Mouse (Mus musculus) forebrain, embryonic 16.5 days (tissue): ENCODE results near the gene Snd1. TPM values are rescaled to one million over a fixed set of nuclear protein-coding genes. Genes with fewer than 3 reads are reported as not detected.

Experiments used
- ATAC-seq: fragments of 200-750 bp; cut with Nextera tagmentation; 2 replicates; pipeline ENCODE4 v1.8.0; 2017; ENCODE audit warnings: mild to moderate bottlenecking, moderate library complexity
- H3K27ac ChIP-seq: fragments of 300-500 bp; sonication (generic); 2 replicates; pipeline ENCODE4 v1.5.1; 2014; ENCODE audit warnings: low read length, control low read depth
- H3K27me3 ChIP-seq: fragments of 300-500 bp; sonication (generic); replicated peaks from 2 replicates; pipeline ENCODE4 v1.6.1; 2014; ENCODE audit warnings: low read length; ENCODE audit not compliant: control insufficient read depth, insufficient read depth
- H3K36me3 ChIP-seq: fragments of 300-500 bp; sonication (generic); 2 replicates; pipeline ENCODE4 v1.6.1; 2014; ENCODE audit not compliant: control insufficient read depth, insufficient read depth
- H3K4me1 ChIP-seq: fragments of 300-500 bp; sonication (generic); replicated peaks from 2 replicates; pipeline ENCODE4 v1.6.1; 2014; ENCODE audit warnings: low read length; ENCODE audit not compliant: control insufficient read depth, insufficient read depth
- H3K4me2 ChIP-seq: fragments of 300-500 bp; sonication (generic); 2 replicates; pipeline ENCODE4 v1.6.1; 2014; ENCODE audit warnings: mild to moderate bottlenecking, low read length, control low read depth
- H3K4me3 ChIP-seq: fragments of 300-500 bp; sonication (generic); replicated peaks from 2 replicates; pipeline ENCODE4 v1.5.1; 2014; ENCODE audit warnings: mild to moderate bottlenecking, low read length, control low read depth
- H3K9ac ChIP-seq: fragments of 300-500 bp; sonication (generic); replicated peaks from 2 replicates; pipeline ENCODE4 v1.6.1; 2014; ENCODE audit warnings: low read depth, low read length, control low read depth
- H3K9me3 ChIP-seq: fragments of 300-500 bp; sonication (generic); 2 replicates; pipeline ENCODE4 v1.6.1; 2016; ENCODE audit warnings: low read length; ENCODE audit not compliant: control insufficient read depth
- WGBS: fragments of 180-500 bp; shearing (Covaris S2); extraction: QIAGEN DNeasy Blood & Tissue Kit; methylation state at CpG from one replicate; pipeline ENCODE4 v1.1.7; 2014; 5-methylcytosine and 5-hydroxymethylcytosine counted together
- polyA plus RNA-seq: library from polyadenylated mRNA; unstranded; fragments of >200 nt; fragmentation: Nextera tagmentation; extraction: Ambion mirVana; gene quantifications from 2 replicates; pipeline ENCODE4 v1.2.1, GENCODE M21; 2015

Snd1 gene
- polyA plus RNA-seq, 1 experiment from 2014 or later = 81.0 TPM

GRCm38 (mm10) chr6:28629866-28630265 is 154.9 kb downstream of the Snd1 start:
- H3K27me3 ChIP-seq = no peaks in the 10 kb centered on the region
- no peaks in the 10 kb centered on the region for H3K36me3 ChIP-seq
- H3K4me2 ChIP-seq = no peak overlapping the region
- H3K9ac ChIP-seq = no peak overlapping the region
- ATAC-seq = peak; percentile 50; the same call in 1 of the 2 replicates
- H3K4me3 ChIP-seq = no peak overlapping the region
- no peaks in the 10 kb centered on the region for H3K9me3 ChIP-seq
- no peak overlapping the region for H3K27ac ChIP-seq
- peaks cover 20% of the 10 kb centered on the region for H3K4me1 ChIP-seq
- 9% methylated on average over 2 of the region's 2 CpGs for WGBS

GRCm38 (mm10) chr6:28630926-28631325 is 156.0 kb downstream of the Snd1 start:
- Histone ChIP-seq H3K27ac (no peak overlapping the region), H3K4me1 (peaks cover 20% of the 10 kb centered on the region), H3K4me3 (no peak overlapping the region), H3K36me3 (no peaks in the 10 kb centered on the region), H3K9me3 (no peaks in the 10 kb centered on the region), H3K9ac (no peak overlapping the region), H3K27me3 (no peaks in the 10 kb centered on the region), H3K4me2 (no peak overlapping the region)
- ATAC-seq = no peak
- 35% methylated on average over 2 of the region's 2 CpGs for WGBS

DNA sequence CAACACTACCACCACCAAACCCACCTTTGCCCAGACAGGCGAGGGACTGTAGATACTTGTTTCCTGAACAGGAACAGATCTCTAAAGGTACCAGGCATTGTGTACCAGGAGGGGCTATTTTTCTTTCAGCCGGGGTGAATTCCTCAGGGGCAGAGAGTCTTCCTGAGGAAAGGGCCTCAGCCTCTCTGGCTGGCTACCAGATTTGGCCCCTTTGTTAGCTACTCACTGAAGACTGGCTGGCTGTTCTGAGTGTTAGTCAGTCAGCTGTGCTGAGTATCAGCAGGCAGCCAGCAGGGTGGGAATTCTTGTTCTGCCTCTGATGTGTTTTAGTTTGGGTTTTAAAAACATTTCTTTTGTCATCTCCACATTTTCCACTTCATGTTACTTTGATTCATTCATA is 158.2 kb downstream of the Snd1 start:
- WGBS = 16% methylated on average over 2 of the region's 2 CpGs
- H3K4me1 ChIP-seq = peaks cover 24% of the 10 kb centered on the region
- H3K27me3 ChIP-seq = no peaks in the 10 kb centered on the region
- peak; percentile 62 for ATAC-seq
- no peak overlapping the region for H3K27ac ChIP-seq
- H3K4me3 ChIP-seq = no peak overlapping the region
- no peaks in the 10 kb centered on the region for H3K9me3 ChIP-seq
- H3K36me3 ChIP-seq = no peaks in the 10 kb centered on the region
- H3K4me2 ChIP-seq = no peak overlapping the region
- H3K9ac ChIP-seq = no peak overlapping the region

DNA sequence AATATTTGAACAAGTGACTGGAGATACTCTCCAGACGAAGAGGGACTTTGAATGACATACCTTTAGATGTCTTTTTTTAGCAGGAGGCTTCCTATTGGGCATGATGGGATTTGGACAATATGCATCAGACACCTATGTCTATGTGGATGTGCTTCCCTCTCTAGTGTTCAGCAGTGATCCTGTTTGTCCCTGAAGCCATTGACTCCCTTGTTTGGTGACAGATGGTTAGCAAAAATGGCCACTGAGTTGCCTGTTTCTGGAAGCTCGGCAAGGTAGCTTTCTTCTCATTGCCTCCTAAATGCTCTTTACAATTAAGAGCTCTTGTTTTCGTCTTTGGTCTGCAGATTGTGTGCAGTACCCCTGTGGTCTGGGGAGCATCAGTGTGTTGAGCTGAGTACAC is 158.7 kb downstream of the Snd1 start:
- Histone ChIP-seq H3K27me3 (no peaks in the 10 kb centered on the region), H3K9me3 (no peaks in the 10 kb centered on the region), H3K27ac (no peak overlapping the region), H3K9ac (no peak overlapping the region), H3K4me1 (peaks cover 20% of the 10 kb centered on the region), H3K4me2 (no peak overlapping the region), H3K36me3 (no peaks in the 10 kb centered on the region), H3K4me3 (no peak overlapping the region)
- 49% methylated on average over 3 of the region's 3 CpGs for WGBS
- no peak for ATAC-seq

GRCm38 (mm10) chr6:28635092-28635491 is 160.2 kb downstream of the Snd1 start:
- no peak overlapping the region for H3K4me2 ChIP-seq
- peaks cover 12% of the 10 kb centered on the region for H3K4me1 ChIP-seq
- H3K27ac ChIP-seq = no peak overlapping the region
- H3K9me3 ChIP-seq = no peaks in the 10 kb centered on the region
- WGBS = 52% methylated on average over 1 of the region's 1 CpGs
- H3K4me3 ChIP-seq = no peak overlapping the region
- no peak overlapping the region for H3K9ac ChIP-seq
- ATAC-seq = no peak
- H3K27me3 ChIP-seq = no peaks in the 10 kb centered on the region
- no peaks in the 10 kb centered on the region for H3K36me3 ChIP-seq

GRCm38 (mm10) chr6:28635531-28636348 is 160.8 kb downstream of the Snd1 start:
- Histone ChIP-seq H3K9ac (no peak overlapping the region), H3K27ac (no peak overlapping the region), H3K4me1 (peaks cover 10% of the 10 kb centered on the region), H3K36me3 (no peaks in the 10 kb centered on the region), H3K27me3 (no peaks in the 10 kb centered on the region), H3K9me3 (no peaks in the 10 kb centered on the region), H3K4me3 (no peak overlapping the region), H3K4me2 (no peak overlapping the region)
- WGBS = 85% methylated on average over 6 of the region's 6 CpGs
- no peak for ATAC-seq

GRCm38 (mm10) chr6:28640088-28640487 is 165.1 kb downstream of the Snd1 start:
- 82% methylated on average over 5 of the region's 5 CpGs for WGBS
- no peaks in the 10 kb centered on the region for H3K9me3 ChIP-seq
- ATAC-seq = no peak

DNA sequence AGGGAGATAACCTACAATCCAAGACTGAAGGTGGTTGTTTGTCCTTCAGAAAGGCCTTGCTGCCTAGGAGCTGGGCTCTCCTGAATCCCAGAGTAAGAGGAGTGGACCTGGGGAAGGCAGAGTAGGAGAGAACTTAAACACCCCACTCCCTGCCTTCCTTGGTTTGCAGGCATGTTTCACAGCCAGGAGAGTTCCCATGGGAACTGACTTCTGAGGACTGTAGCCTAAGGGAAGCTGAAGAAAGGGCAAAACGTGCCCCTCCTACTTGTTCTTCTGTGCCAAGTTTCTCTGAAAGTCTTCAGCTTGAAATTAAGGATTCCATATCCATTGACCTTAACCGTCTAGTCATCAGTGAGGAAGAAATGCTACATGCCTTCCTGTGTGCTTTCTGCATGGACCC is 168.0 kb downstream of the Snd1 start:
- WGBS = 62% methylated on average over 2 of the region's 2 CpGs
- no peaks in the 10 kb centered on the region for H3K9me3 ChIP-seq
- no peak overlapping the region for H3K4me3 ChIP-seq
- no peaks in the 10 kb centered on the region for H3K36me3 ChIP-seq
- H3K27ac ChIP-seq = no peak overlapping the region
- H3K27me3 ChIP-seq = no peaks in the 10 kb centered on the region
- no peak overlapping the region for H3K4me2 ChIP-seq
- ATAC-seq = no peak
- peaks cover 5% of the 10 kb centered on the region; the same call in 1 of the 2 replicates for H3K4me1 ChIP-seq
- H3K9ac ChIP-seq = no peak overlapping the region

More at GRCm38 (mm10) chr6:28640088-28640487, 165.1 kb downstream of the Snd1 start:
- H3K9ac ChIP-seq = no peak overlapping the region
- H3K36me3 ChIP-seq = no peaks in the 10 kb centered on the region
- no peak overlapping the region for H3K4me2 ChIP-seq
- H3K27me3 ChIP-seq = no peaks in the 10 kb centered on the region
- no peak overlapping the region for H3K27ac ChIP-seq
- H3K4me3 ChIP-seq = no peak overlapping the region
- H3K4me1 ChIP-seq = peaks cover 9% of the 10 kb centered on the region; the same call in 1 of the 2 replicates

- Histone ChIP-seq H3K4me1 (peaks cover 5% of the 10 kb centered on the region; the same call in 1 of the 2 replicates), H3K9me3 (no peaks in the 10 kb centered on the region), H3K4me2 (no peak overlapping the region), H3K9ac (no peak overlapping the region), H3K36me3 (no peaks in the 10 kb centered on the region), H3K27me3 (no peaks in the 10 kb centered on the region), H3K27ac (no peak overlapping the region), H3K4me3 (no peak overlapping the region)
- ATAC-seq = no peak
Observed at GRCm38 (mm10) chr6:28645231-28645630, 170.3 kb downstream of the Snd1 start.
